Mouse (Mus musculus): ENCODE results near the gene Mgat5b. TPM values are rescaled to one million over a fixed set of nuclear protein-coding genes. Genes with fewer than 3 reads are reported as not detected.
"Not testable (repeated sequence)": the region's sequence is repeated elsewhere in the genome, so short reads cannot be mapped to it uniquely, and the experiment has no call there.

Mgat5b gene
- polyA plus RNA-seq, 1 experiment: 6.4 TPM

GRCm38 (mm10) chr11:116893532-116894442, 24.9 kb upstream of the Mgat5b start:
- DNase-seq: no peak
- no peak overlapping the region for H3K4me3 ChIP-seq (ENCODE audit: control insufficient read depth, insufficient read depth, low read length)
- H3K27me3 ChIP-seq (ENCODE audit: control insufficient read depth, insufficient read depth, low read length): no peaks in the 10 kb centered on the region
- peaks cover 6% of the 10 kb centered on the region; the same call in 1 of the 2 replicates for H3K4me1 ChIP-seq (replicated peaks; ENCODE audit: control insufficient read depth, insufficient read depth, low read length)
- no peak for TF ChIP-seq CTCF (IDR thresholded peaks at IDR 0.05; ENCODE audit: borderline replicate concordance, control insufficient read depth, extremely low read depth, insufficient read depth, low read length, poor library complexity)
- H3K27ac ChIP-seq (ENCODE audit: control insufficient read depth, insufficient read depth, low read length): no peak overlapping the region
- 57% methylated on average over 19 of the region's 19 CpGs for WGBS
- H3K36me3 ChIP-seq (ENCODE audit: control insufficient read depth, insufficient read depth, low read length): no peaks in the 10 kb centered on the region

- WGBS: 87% methylated on average over 3 of the region's 3 CpGs
- no peaks in the 10 kb centered on the region for H3K27me3 ChIP-seq (ENCODE audit: control insufficient read depth, insufficient read depth, low read length)
- TF ChIP-seq CTCF (IDR thresholded peaks at IDR 0.05; ENCODE audit: borderline replicate concordance, control insufficient read depth, extremely low read depth, insufficient read depth, low read length, poor library complexity) (no peak), POLR2A (IDR thresholded peaks at IDR 0.05; ENCODE audit: control insufficient read depth, extremely low read depth, insufficient read depth, low read length, poor library complexity) (no peak)
Measured at GRCm38 (mm10) chr11:116895402-116895801, 23.3 kb upstream of the Mgat5b start.

GRCm38 (mm10) chr11:116899247-116899646, 19.4 kb upstream of the Mgat5b start:
- H3K27me3 ChIP-seq (ENCODE audit: control insufficient read depth, insufficient read depth, low read length): no peaks in the 10 kb centered on the region
- H3K36me3 ChIP-seq (ENCODE audit: control insufficient read depth, insufficient read depth, low read length): no peaks in the 10 kb centered on the region
- WGBS: 95% methylated on average over 12 of the region's 12 CpGs
- no peak for DNase-seq
- TF ChIP-seq CTCF (IDR thresholded peaks at IDR 0.05; ENCODE audit: borderline replicate concordance, control insufficient read depth, extremely low read depth, insufficient read depth, low read length, poor library complexity) (no peak), POLR2A (IDR thresholded peaks at IDR 0.05; ENCODE audit: control insufficient read depth, extremely low read depth, insufficient read depth, low read length, poor library complexity) (no peak)
- no peak overlapping the region for H3K27ac ChIP-seq (ENCODE audit: control insufficient read depth, insufficient read depth, low read length)
- H3K4me3 ChIP-seq (ENCODE audit: control insufficient read depth, insufficient read depth, low read length): no peak overlapping the region
- H3K4me1 ChIP-seq (replicated peaks; ENCODE audit: control insufficient read depth, insufficient read depth, low read length): no peaks in the 10 kb centered on the region

More at GRCm38 (mm10) chr11:116895402-116895801, 23.3 kb upstream of the Mgat5b start:
- Histone ChIP-seq H3K4me1 (replicated peaks; ENCODE audit: control insufficient read depth, insufficient read depth, low read length) (no peaks in the 10 kb centered on the region; the same call in 1 of the 2 replicates), H3K27ac (ENCODE audit: control insufficient read depth, insufficient read depth, low read length) (no peak overlapping the region), H3K36me3 (ENCODE audit: control insufficient read depth, insufficient read depth, low read length) (no peaks in the 10 kb centered on the region), H3K4me3 (ENCODE audit: control insufficient read depth, insufficient read depth, low read length) (no peak overlapping the region)
- DNase-seq: no peak

GRCm38 (mm10) chr11:116902588-116902987, 16.1 kb upstream of the Mgat5b start:
- H3K27me3 ChIP-seq (ENCODE audit: control insufficient read depth, insufficient read depth, low read length): not testable (repeated sequence)

GRCm38 (mm10) chr11:116905741-116906456, 12.8 kb upstream of the Mgat5b start:
- Histone ChIP-seq H3K27me3 (ENCODE audit: control insufficient read depth, insufficient read depth, low read length) (peaks cover 4% of the 10 kb centered on the region; the same call in 1 of the 2 replicates), H3K4me3 (ENCODE audit: control insufficient read depth, insufficient read depth, low read length) (no peak overlapping the region), H3K36me3 (ENCODE audit: control insufficient read depth, insufficient read depth, low read length) (no peaks in the 10 kb centered on the region), H3K4me1 (replicated peaks; ENCODE audit: control insufficient read depth, insufficient read depth, low read length) (0 out of 2 replicates have a peak, but pooled peaks cover 5% of the 10 kb centered on the region), H3K27ac (ENCODE audit: control insufficient read depth, insufficient read depth, low read length) (no peak overlapping the region)
- no peak for DNase-seq
- WGBS: 6% methylated on average over 23 of the region's 23 CpGs
- TF ChIP-seq CTCF (IDR thresholded peaks at IDR 0.05; ENCODE audit: borderline replicate concordance, control insufficient read depth, extremely low read depth, insufficient read depth, low read length, poor library complexity): no peak
- TF ChIP-seq POLR2A (IDR thresholded peaks at IDR 0.05; ENCODE audit: control insufficient read depth, extremely low read depth, insufficient read depth, low read length, poor library complexity): no peak

More at GRCm38 (mm10) chr11:116902588-116902987, 16.1 kb upstream of the Mgat5b start:
- H3K27ac ChIP-seq (ENCODE audit: control insufficient read depth, insufficient read depth, low read length); H3K4me3 ChIP-seq (ENCODE audit: control insufficient read depth, insufficient read depth, low read length); DNase-seq; H3K36me3 ChIP-seq (ENCODE audit: control insufficient read depth, insufficient read depth, low read length); H3K4me1 ChIP-seq (replicated peaks; ENCODE audit: control insufficient read depth, insufficient read depth, low read length): not testable (repeated sequence)
- 90% methylated on average over 10 of the region's 10 CpGs for WGBS

GRCm38 (mm10) chr11:116913573-116913972, 5.1 kb upstream of the Mgat5b start:
- Histone ChIP-seq H3K4me1 (replicated peaks; ENCODE audit: control insufficient read depth, insufficient read depth, low read length) (no peaks in the 10 kb centered on the region), H3K4me3 (ENCODE audit: control insufficient read depth, insufficient read depth, low read length) (no peak overlapping the region), H3K27ac (ENCODE audit: control insufficient read depth, insufficient read depth, low read length) (no peak overlapping the region), H3K27me3 (ENCODE audit: control insufficient read depth, insufficient read depth, low read length) (peaks cover 11% of the 10 kb centered on the region; the same call in 1 of the 2 replicates), H3K36me3 (ENCODE audit: control insufficient read depth, insufficient read depth, low read length) (no peaks in the 10 kb centered on the region)
- TF ChIP-seq CTCF (IDR thresholded peaks at IDR 0.05; ENCODE audit: borderline replicate concordance, control insufficient read depth, extremely low read depth, insufficient read depth, low read length, poor library complexity): no peak
- TF ChIP-seq POLR2A (IDR thresholded peaks at IDR 0.05; ENCODE audit: control insufficient read depth, extremely low read depth, insufficient read depth, low read length, poor library complexity): no peak
- no peak for DNase-seq
- WGBS: 65% methylated on average over 16 of the region's 16 CpGs
